Mouse (Mus musculus): ENCODE data around the gene Sult2a2.
"Not testable (repeated sequence)": the region's sequence is repeated elsewhere in the genome, so short reads cannot be mapped to it uniquely, and the experiment has no call there.

Sult2a2 gene

DNA sequence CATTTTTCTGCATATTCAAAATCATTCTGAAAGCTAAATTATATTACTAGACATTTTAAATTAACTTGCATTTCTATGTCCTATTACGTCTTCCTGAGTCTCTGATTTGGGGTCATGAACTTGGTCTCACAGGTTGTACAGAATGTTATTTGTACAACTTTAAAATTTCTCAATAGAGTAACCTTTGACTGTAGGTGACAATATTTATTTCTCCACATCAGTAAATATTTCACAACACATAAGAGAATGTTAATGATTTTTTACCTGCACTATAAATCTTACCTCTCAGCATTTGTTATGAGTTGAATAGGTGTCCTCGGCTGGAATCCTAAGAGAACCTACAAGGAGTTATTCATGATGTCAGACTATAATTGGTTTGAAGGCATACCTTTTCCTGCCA, at the start of gene Sult2a2:
Gene Sult2a2, plus strand, starts transcription at position 301 of the 400 bp plus-strand sequence.
- DNase-seq: not testable (repeated sequence)

DNA sequence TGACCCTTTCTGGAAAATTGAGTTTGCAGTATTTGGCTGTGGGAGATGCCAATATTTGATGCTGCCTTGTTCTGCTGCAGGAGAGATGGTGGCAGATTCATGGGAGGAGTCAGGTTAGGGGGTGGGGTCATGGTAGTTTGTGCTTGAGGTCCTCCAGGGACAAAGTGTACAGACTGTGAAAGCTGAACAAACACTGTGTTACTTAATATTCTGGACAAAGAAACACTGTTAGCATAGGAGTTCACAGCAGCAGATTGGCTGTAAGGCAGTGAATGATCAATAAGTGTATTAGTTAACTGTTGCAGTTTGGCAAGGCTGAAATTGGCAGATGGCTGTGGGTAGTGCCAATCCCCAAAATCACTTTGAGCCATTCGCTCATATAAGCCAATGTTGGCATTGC, 80.6 kb downstream of the Sult2a2 start:
- DNase-seq: no peak
